Mouse (Mus musculus): ENCODE measurements at regions not wholly inside any gene's neighbourhood (a gene's known extent, or its start where the extent isn't known, plus 50 kb on each side); places are given as distances from the start of the nearest gene placed in this dataset.

DNA sequence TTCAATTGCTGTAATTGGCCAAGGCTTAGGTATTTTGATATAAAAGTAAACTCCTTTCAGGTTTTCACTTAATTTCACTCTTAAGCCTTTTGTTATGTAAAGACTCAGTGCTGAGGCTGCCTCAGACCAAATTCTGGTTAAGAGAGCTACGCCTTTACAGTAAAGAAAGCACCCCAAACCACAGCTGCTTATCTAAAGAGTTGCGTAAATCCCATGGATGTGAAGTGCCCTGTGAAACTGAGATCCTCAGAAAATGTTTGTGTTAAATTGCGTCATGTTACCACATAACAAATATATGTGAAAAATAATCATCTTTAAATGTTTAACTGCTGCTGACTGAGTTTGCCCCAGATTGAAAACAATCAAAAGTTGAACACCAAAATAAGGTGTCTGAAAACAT lies 269.5 kb upstream of the Tenm4 start:
- no peak overlapping the region for H3K9ac ChIP-seq (ENCODE audit: insufficient read depth, low read depth)
- in situ Hi-C loops (cut with MboI; ENCODE audit: low pct_ligation_motif_present, low pct_unique_long_range_greater_than_20kb, low sequenced_read_pairs) (no loop called here), dilution Hi-C loops (cut with MboI; ENCODE audit: extremely low pct_ligation_motif_present, extremely low pct_unique_long_range_greater_than_20kb, low sequenced_read_pairs) (no loop called here)
- H3K27me3 ChIP-seq (replicated peaks): no peaks in the 10 kb centered on the region
- H3K4me1 ChIP-seq (ENCODE audit: control insufficient read depth in 1 of 2, insufficient read depth in 2 of 2): no peaks in the 10 kb centered on the region
- H3K9me3 ChIP-seq (replicated peaks; ENCODE audit: low read length): peaks cover 46% of the 10 kb centered on the region
- H3K4me2 ChIP-seq (ENCODE audit: insufficient read depth, low read depth, poor library complexity, severe bottlenecking): no peak overlapping the region
- no peak for DNase-seq (ENCODE audit: extremely low read depth)
- no peak overlapping the region for H3K27ac ChIP-seq (ENCODE audit: insufficient read depth, low read depth)
- no peaks in the 10 kb centered on the region for H3K79me2 ChIP-seq (replicated peaks; ENCODE audit: control insufficient read depth, extremely low read depth, insufficient read depth, poor library complexity, severe bottlenecking)
- H3K36me3 ChIP-seq (replicated peaks in 1 of 2; ENCODE audit: control insufficient read depth in 1 of 2, insufficient read depth in 1 of 2, low read length in 1 of 2): no peaks in the 10 kb centered on the region
- TF ChIP-seq MEF2A (IDR thresholded peaks at IDR 0.05; ENCODE audit: borderline replicate concordance, low read depth, low read length) (no peak), JUND (conservative IDR thresholded peaks at IDR 0.05; ENCODE audit: low read depth, low read length) (no peak), MAX (IDR thresholded peaks at IDR 0.05; ENCODE audit: low read length) (no peak), POLR2AphosphoS2 (IDR thresholded peaks at IDR 0.05; ENCODE audit: low read depth, low read length) (no peak), E2F4 (IDR thresholded peaks at IDR 0.05; ENCODE audit: insufficient replicate concordance, low read depth, low read length) (no peak), PAX5 (IDR thresholded peaks at IDR 0.05; ENCODE audit: low read length) (no peak), ZKSCAN1 (IDR thresholded peaks at IDR 0.05; ENCODE audit: borderline replicate concordance, low read depth, low read length) (no peak), TCF12 (IDR thresholded peaks at IDR 0.05; ENCODE audit: low read depth, low read length) (no peak), ZNF384 (IDR thresholded peaks at IDR 0.05; ENCODE audit: low read depth, low read length) (no peak), MAFK (IDR thresholded peaks at IDR 0.05; ENCODE audit: insufficient replicate concordance, low read length) (no peak)
- H3K4me3 ChIP-seq (replicated peaks in 1 of 3; ENCODE audit: low read depth in 2 of 3, low read length in 2 of 3, poor library complexity in 1 of 3): no peak overlapping the region

- H3K27me3 ChIP-seq (replicated peaks): no peaks in the 10 kb centered on the region
- no peak for DNase-seq (ENCODE audit: extremely low read depth)
- dilution Hi-C loops (cut with MboI; ENCODE audit: extremely low pct_ligation_motif_present, extremely low pct_unique_long_range_greater_than_20kb, low sequenced_read_pairs): no loop called here
- H3K9ac ChIP-seq (ENCODE audit: insufficient read depth, low read depth): no peak overlapping the region
- TF ChIP-seq CHD2 (IDR thresholded peaks at IDR 0.05; ENCODE audit: low read length) (no peak), RCOR1 (conservative IDR thresholded peaks at IDR 0.05; ENCODE audit: low read depth, low read length) (no peak), MXI1 (IDR thresholded peaks at IDR 0.05; ENCODE audit: low read depth, low read length) (no peak), ELF1 (IDR thresholded peaks at IDR 0.05; ENCODE audit: low read depth, low read length) (no peak), HCFC1 (IDR thresholded peaks at IDR 0.05; ENCODE audit: low read depth, low read length) (no peak), NELFE (IDR thresholded peaks at IDR 0.05; ENCODE audit: low read depth, low read length) (no peak), UBTF (IDR thresholded peaks at IDR 0.05; ENCODE audit: low read depth, low read length) (no peak), EP300 (IDR thresholded peaks at IDR 0.05; ENCODE audit: low read length) (no peak), RAD21 (IDR thresholded peaks at IDR 0.05; ENCODE audit: low read depth, low read length) (no peak), POLR2A (IDR thresholded peaks at IDR 0.05; ENCODE audit: low read depth, low read length) (no peak), TCF12 (IDR thresholded peaks at IDR 0.05; ENCODE audit: low read depth, low read length) (no peak), PAX5 (IDR thresholded peaks at IDR 0.05; ENCODE audit: low read length) (no peak), JUND (conservative IDR thresholded peaks at IDR 0.05; ENCODE audit: low read depth, low read length) (no peak), POLR2AphosphoS2 (IDR thresholded peaks at IDR 0.05; ENCODE audit: low read depth, low read length) (no peak)
- no peak overlapping the region for H3K27ac ChIP-seq (ENCODE audit: insufficient read depth, low read depth)
- H3K36me3 ChIP-seq (replicated peaks in 1 of 2; ENCODE audit: control insufficient read depth in 1 of 2, insufficient read depth in 1 of 2, low read length in 1 of 2): no peaks in the 10 kb centered on the region
- no peak overlapping the region for H3K4me2 ChIP-seq (ENCODE audit: insufficient read depth, low read depth, poor library complexity, severe bottlenecking)
- H3K4me3 ChIP-seq (replicated peaks in 1 of 3; ENCODE audit: low read depth in 2 of 3, low read length in 2 of 3, poor library complexity in 1 of 3): no peak overlapping the region
- no peaks in the 10 kb centered on the region for H3K4me1 ChIP-seq (ENCODE audit: control insufficient read depth in 1 of 2, insufficient read depth in 2 of 2)
- peaks cover 58% of the 10 kb centered on the region for H3K9me3 ChIP-seq (replicated peaks; ENCODE audit: low read length)
- in situ Hi-C loops (cut with MboI; ENCODE audit: low pct_ligation_motif_present, low pct_unique_long_range_greater_than_20kb, low sequenced_read_pairs): no loop called here
- no peaks in the 10 kb centered on the region for H3K79me2 ChIP-seq (replicated peaks; ENCODE audit: control insufficient read depth, extremely low read depth, insufficient read depth, poor library complexity, severe bottlenecking)
These were observed 256.5 kb upstream of the Tenm4 start for GRCm38 (mm10) chr7:95914406-95915080.
